ENCODE assay signal across 20 mouse cellular contexts in the genomic region with DNA sequence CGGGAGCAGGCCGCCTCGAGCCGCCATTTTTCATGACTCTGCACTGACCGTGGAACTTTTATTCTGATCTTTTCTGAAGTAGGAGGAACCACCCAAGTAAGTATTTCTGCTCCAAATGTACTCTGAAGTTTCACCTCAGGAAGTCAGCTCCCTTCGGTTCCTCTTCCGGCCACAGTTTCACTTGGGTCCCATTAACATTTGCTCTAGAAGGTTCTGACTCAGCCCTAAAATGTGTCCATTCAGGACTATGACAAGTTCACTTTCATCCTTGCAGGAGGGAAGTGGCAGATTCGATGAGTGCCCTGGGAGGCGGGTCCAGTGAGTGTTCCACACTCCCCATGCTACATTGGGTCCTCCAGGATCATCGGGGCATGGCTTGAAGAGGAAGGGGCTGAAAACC.
DNase-seq lines count a peak whose midpoint lies in the region; ATAC-seq lines count a peak whose summit lies in the region.
"Had no signal": no experiment of that assay in that cellular context is flagged by ENCODE, and none has a peak within 500 bp of the region (broad histone marks: within the 10 kb centered on the region; RNA-seq: fewer than 3 reads in every experiment).

No protein-coding gene starts in this region.

- H3K4me3 ChIP-seq in heart, embryonic 10.5 days: no peak overlapping the region
- H3K4me3 ChIP-seq: heart, embryonic 15.5 days; hindbrain, embryonic 15.5 days; liver, embryonic 13.5 days; megakaryocyte, embryonic 14.5 days had no signal

- peaks cover 6% of the 10 kb centered on the region; the same call in 1 of the 2 replicates for H3K27me3 ChIP-seq in heart, embryonic 10.5 days (ENCODE audit: insufficient read depth, poor library complexity, severe bottlenecking)
- H3K27me3 ChIP-seq in splenic B cell, adult 2 months (ENCODE audit: control insufficient read depth, insufficient read depth, low read length, poor library complexity, severe bottlenecking): no peaks in the 10 kb centered on the region

- no peaks in the 10 kb centered on the region for H3K9me3 ChIP-seq in heart, embryonic 10.5 days
- H3K9me3 ChIP-seq: heart, embryonic 15.5 days; hindbrain, embryonic 15.5 days; liver, embryonic 13.5 days; megakaryocyte, embryonic 14.5 days had no signal

- peak; percentile 65 to 86 for ATAC-seq in hematopoietic stem cell, adult 5-6 weeks (replicated peaks in 1 of 2; ENCODE audit: insufficient read depth in 1 of 2, low FRiP score in 2 of 2, low TSS enrichment in 1 of 2, low read depth in 1 of 2, poor library complexity in 2 of 2, severe bottlenecking in 2 of 2)
- ATAC-seq: forebrain, embryonic 14.5 days; intestine, postnatal 0 days; midbrain, embryonic 16.5 days had no signal

- no peak overlapping the region for H3K27ac ChIP-seq in heart, embryonic 10.5 days
- H3K27ac ChIP-seq: heart, embryonic 15.5 days; hindbrain, embryonic 15.5 days; liver, embryonic 13.5 days; stomach, postnatal 0 days had no signal

- WGBS in heart, embryonic 10.5 days: 90% methylated on average over 10 of the region's 10 CpGs

- no peaks in the 10 kb centered on the region for H3K36me3 ChIP-seq in heart, embryonic 10.5 days
- H3K36me3 ChIP-seq in splenic B cell, adult 2 months (ENCODE audit: control insufficient read depth, insufficient read depth, low read length, poor library complexity, severe bottlenecking): no peaks in the 10 kb centered on the region
- H3K36me3 ChIP-seq: heart, embryonic 15.5 days; hindbrain, embryonic 15.5 days; liver, embryonic 13.5 days had no signal

- DNase-seq in heart, adult 9 months (ENCODE audit: low spot score in 2 of 2): peak; percentile 33 to 69
- DNase-seq in heart, embryonic 10.5 days (ENCODE audit: low spot score): no peak
- DNase-seq in lung, postnatal 25 days (ENCODE audit: low spot score): peak; percentile 40
- no peak for DNase-seq in lung, postnatal 10 days
- DNase-seq in splenic B cell, adult 2 months (ENCODE audit: low read depth, low spot score): peak; percentile 71
- DNase-seq in cerebellum, adult 9-11 months: no peak
- DNase-seq: cerebellum, adult 9-10 months; embryo, embryonic 11 days; kidney, postnatal 10 days; liver, embryonic 13.5 days; right cerebral cortex, postnatal 4 days; thymus, postnatal 25 days had no signal

- peaks cover 8% of the 10 kb centered on the region for H3K4me1 ChIP-seq in heart, embryonic 10.5 days
- H3K4me1 ChIP-seq: hindbrain, embryonic 15.5 days had no signal

Comparison
In these comparisons a context has a peak if more than half of its experiments do, and no peak if none do; other contexts are left out.
1. DNase-seq: peak in heart, adult 9 months (2 of 2), lung, postnatal 25 days (single experiment) and splenic B cell, adult 2 months (single experiment); none in heart, embryonic 10.5 days (single experiment), lung, postnatal 10 days (single experiment) and cerebellum, adult 9-11 months (single experiment).